Mouse (Mus musculus): ENCODE results near the gene Rabgap1l. TPM values are rescaled to one million over a fixed set of nuclear protein-coding genes. Genes with fewer than 3 reads are reported as not detected.
A peak's percentile ranks its signal among the peaks of the same experiment; 100 is the strongest.

Gene Rabgap1l
- polyA plus RNA-seq, 1 experiment, result 12.9 TPM

- H3K4me3 ChIP-seq (ENCODE audit: insufficient read depth, low read depth, low read length), result no peak overlapping the region
- H3K36me3 ChIP-seq (ENCODE audit: control insufficient read depth, insufficient read depth, low read length), result no peaks in the 10 kb centered on the region
- TF ChIP-seq POLR2A (IDR thresholded peaks at IDR 0.05; ENCODE audit: low read depth, low read length), result no peak
- no peaks in the 10 kb centered on the region for H3K4me1 ChIP-seq (ENCODE audit: control insufficient read depth, insufficient read depth, low read length)
- H3K27ac ChIP-seq (ENCODE audit: insufficient read depth, low read depth, low read length), result no peak overlapping the region
- H3K27me3 ChIP-seq (replicated peaks; ENCODE audit: control insufficient read depth, insufficient read depth, low read length), result no peaks in the 10 kb centered on the region
- no peak for DNase-seq
Measured at GRCm38 (mm10) chr1:160464148-160464547, 328.9 kb downstream of the Rabgap1l start.

DNA sequence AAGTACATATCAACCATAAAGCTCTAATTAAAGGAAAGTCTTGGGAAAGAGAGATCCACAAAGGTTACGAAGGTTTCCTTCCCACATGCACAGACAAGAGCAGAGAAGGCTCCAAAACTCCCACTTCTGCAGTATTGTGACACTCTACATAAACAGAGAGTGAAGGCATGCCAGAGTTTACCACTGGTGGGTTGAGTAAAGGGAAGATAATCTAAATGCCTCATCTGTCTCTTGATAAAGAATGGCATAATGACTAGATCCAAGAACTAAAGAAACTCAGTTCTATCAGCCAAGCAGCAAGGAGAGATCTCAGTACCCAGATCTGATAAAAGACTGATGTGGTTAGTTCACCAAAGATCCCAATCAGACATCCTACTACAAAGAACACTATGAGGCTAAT, 332.7 kb downstream of the Rabgap1l start:
- no peak for DNase-seq
- H3K36me3 ChIP-seq (ENCODE audit: control insufficient read depth, insufficient read depth, low read length), result no peaks in the 10 kb centered on the region
- 98% methylated on average over 1 of the region's 1 CpGs for WGBS
- H3K4me3 ChIP-seq (ENCODE audit: insufficient read depth, low read depth, low read length), result no peak overlapping the region
- H3K27ac ChIP-seq (ENCODE audit: insufficient read depth, low read depth, low read length), result no peak overlapping the region
- H3K27me3 ChIP-seq (replicated peaks; ENCODE audit: control insufficient read depth, insufficient read depth, low read length), result no peaks in the 10 kb centered on the region
- TF ChIP-seq POLR2A (IDR thresholded peaks at IDR 0.05; ENCODE audit: low read depth, low read length) (no peak), CTCF (conservative IDR thresholded peaks at IDR 0.05; ENCODE audit: insufficient read depth, insufficient read length, low read depth, low read length) (no peak)
- no peaks in the 10 kb centered on the region for H3K4me1 ChIP-seq (ENCODE audit: control insufficient read depth, insufficient read depth, low read length)

- Histone ChIP-seq H3K4me1 (ENCODE audit: control insufficient read depth, insufficient read depth, low read length) (no peaks in the 10 kb centered on the region), H3K27ac (ENCODE audit: insufficient read depth, low read depth, low read length) (no peak overlapping the region), H3K36me3 (ENCODE audit: control insufficient read depth, insufficient read depth, low read length) (0 out of 2 replicates have a peak, but pooled peaks cover 1% of the 10 kb centered on the region), H3K27me3 (replicated peaks; ENCODE audit: control insufficient read depth, insufficient read depth, low read length) (no peaks in the 10 kb centered on the region), H3K4me3 (ENCODE audit: insufficient read depth, low read depth, low read length) (no peak overlapping the region)
- TF ChIP-seq CTCF (conservative IDR thresholded peaks at IDR 0.05; ENCODE audit: insufficient read depth, insufficient read length, low read depth, low read length), result no peak
- no peak for TF ChIP-seq POLR2A (IDR thresholded peaks at IDR 0.05; ENCODE audit: low read depth, low read length)
- WGBS, result 73% methylated on average over 2 of the region's 2 CpGs
- DNase-seq, result no peak
Measured at GRCm38 (mm10) chr1:160451663-160452062, 341.3 kb downstream of the Rabgap1l start.

GRCm38 (mm10) chr1:160448681-160449080, 344.3 kb downstream of the Rabgap1l start:
- Histone ChIP-seq H3K4me1 (ENCODE audit: control insufficient read depth, insufficient read depth, low read length) (no peaks in the 10 kb centered on the region), H3K27me3 (replicated peaks; ENCODE audit: control insufficient read depth, insufficient read depth, low read length) (no peaks in the 10 kb centered on the region), H3K4me3 (ENCODE audit: insufficient read depth, low read depth, low read length) (no peak overlapping the region), H3K36me3 (ENCODE audit: control insufficient read depth, insufficient read depth, low read length) (0 out of 2 replicates have a peak, but pooled peaks cover 1% of the 10 kb centered on the region), H3K27ac (ENCODE audit: insufficient read depth, low read depth, low read length) (no peak overlapping the region)
- WGBS, result 73% methylated on average over 2 of the region's 2 CpGs
- TF ChIP-seq CTCF (conservative IDR thresholded peaks at IDR 0.05; ENCODE audit: insufficient read depth, insufficient read length, low read depth, low read length) (no peak), POLR2A (IDR thresholded peaks at IDR 0.05; ENCODE audit: low read depth, low read length) (no peak)
- no peak for DNase-seq

DNA sequence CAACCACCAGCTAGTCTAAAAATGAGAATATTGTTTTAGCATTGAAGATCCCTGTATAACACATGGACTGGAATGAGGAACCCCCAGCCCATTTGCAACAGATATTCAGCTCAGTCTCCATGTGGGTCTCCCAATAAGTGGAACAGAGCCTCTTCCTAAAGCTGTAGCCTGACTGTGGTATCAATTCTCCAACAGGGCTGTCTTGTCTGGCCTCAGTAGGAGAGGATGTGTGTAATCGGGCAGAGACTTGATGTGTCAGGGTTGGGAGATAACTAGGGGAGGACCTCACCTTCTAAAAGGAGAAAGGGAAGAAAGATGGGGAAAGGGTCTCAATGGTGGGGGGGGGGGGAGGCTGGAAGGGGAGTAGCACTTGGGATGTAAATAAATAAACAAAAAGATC, 346.2 kb downstream of the Rabgap1l start:
- H3K4me1 ChIP-seq (ENCODE audit: control insufficient read depth, insufficient read depth, low read length), result peaks cover 1% of the 10 kb centered on the region; the same call in 1 of the 2 replicates
- no peak for DNase-seq
- H3K36me3 ChIP-seq (ENCODE audit: control insufficient read depth, insufficient read depth, low read length), result no peaks in the 10 kb centered on the region
- TF ChIP-seq CTCF (conservative IDR thresholded peaks at IDR 0.05; ENCODE audit: insufficient read depth, insufficient read length, low read depth, low read length) (no peak), POLR2A (IDR thresholded peaks at IDR 0.05; ENCODE audit: low read depth, low read length) (no peak)
- no peaks in the 10 kb centered on the region for H3K27me3 ChIP-seq (replicated peaks; ENCODE audit: control insufficient read depth, insufficient read depth, low read length)
- H3K4me3 ChIP-seq (ENCODE audit: insufficient read depth, low read depth, low read length), result no peak overlapping the region
- WGBS, result 91% methylated on average over 1 of the region's 1 CpGs
- H3K27ac ChIP-seq (ENCODE audit: insufficient read depth, low read depth, low read length), result no peak overlapping the region

- Histone ChIP-seq H3K27me3 (replicated peaks; ENCODE audit: control insufficient read depth, insufficient read depth, low read length) (no peaks in the 10 kb centered on the region), H3K27ac (ENCODE audit: insufficient read depth, low read depth, low read length) (no peak overlapping the region), H3K36me3 (ENCODE audit: control insufficient read depth, insufficient read depth, low read length) (no peaks in the 10 kb centered on the region), H3K4me3 (ENCODE audit: insufficient read depth, low read depth, low read length) (no peak overlapping the region), H3K4me1 (ENCODE audit: control insufficient read depth, insufficient read depth, low read length) (peaks cover 4% of the 10 kb centered on the region; the same call in 1 of the 2 replicates)
- DNase-seq, result no peak
- TF ChIP-seq CTCF (conservative IDR thresholded peaks at IDR 0.05; ENCODE audit: insufficient read depth, insufficient read length, low read depth, low read length) (no peak), POLR2A (IDR thresholded peaks at IDR 0.05; ENCODE audit: low read depth, low read length) (no peak)
- 94% methylated on average over 1 of the region's 1 CpGs for WGBS
Measured at GRCm38 (mm10) chr1:160443506-160443905, 349.5 kb downstream of the Rabgap1l start.

- H3K27ac ChIP-seq (ENCODE audit: insufficient read depth, low read depth, low read length), result peak overlapping the region; percentile 23; the same call in 1 of the 2 replicates
- peaks cover 4% of the 10 kb centered on the region; the same call in 1 of the 2 replicates for H3K4me1 ChIP-seq (ENCODE audit: control insufficient read depth, insufficient read depth, low read length)
- TF ChIP-seq POLR2A (IDR thresholded peaks at IDR 0.05; ENCODE audit: low read depth, low read length) (no peak), CTCF (conservative IDR thresholded peaks at IDR 0.05; ENCODE audit: insufficient read depth, insufficient read length, low read depth, low read length) (no peak)
- peak; percentile 8 for DNase-seq
- 47% methylated on average over 2 of the region's 2 CpGs for WGBS
- H3K4me3 ChIP-seq (ENCODE audit: insufficient read depth, low read depth, low read length), result no peak overlapping the region
- no peaks in the 10 kb centered on the region for H3K36me3 ChIP-seq (ENCODE audit: control insufficient read depth, insufficient read depth, low read length)
- no peaks in the 10 kb centered on the region for H3K27me3 ChIP-seq (replicated peaks; ENCODE audit: control insufficient read depth, insufficient read depth, low read length)
Measured at GRCm38 (mm10) chr1:160441679-160442078, 351.3 kb downstream of the Rabgap1l start.
